Mouse (Mus musculus): ENCODE measurements around the gene Angel1.
A peak's percentile ranks its signal among the peaks of the same experiment; 100 is the strongest.

Angel1 gene

GRCm38 (mm10) chr12:86705843-86706242 lies 20.4 kb downstream of the Angel1 start:
- no peak for DNase-seq (ENCODE audit: inconsistent age in 2 of 2, low spot score in 1 of 2)

DNA sequence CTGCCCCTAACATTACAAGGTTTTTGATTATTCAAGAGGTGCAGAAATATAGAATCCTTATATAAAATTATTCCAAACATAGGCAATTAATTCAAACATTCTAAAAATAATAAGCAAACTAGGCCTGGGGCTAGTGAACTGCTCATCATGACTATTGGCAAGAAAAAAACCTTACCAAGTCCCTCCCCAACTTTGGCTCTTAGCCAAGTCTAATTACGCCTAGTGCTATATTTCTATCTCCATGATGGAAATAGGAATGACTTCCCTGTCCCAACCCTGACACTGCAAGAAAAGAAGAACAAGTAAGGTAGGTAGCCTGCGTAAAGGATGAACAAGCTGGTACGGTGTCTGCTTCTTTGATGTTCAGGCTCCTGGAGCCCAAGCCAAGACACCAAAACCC lies 23.6 kb downstream of the Angel1 start:
- no peak for DNase-seq (ENCODE audit: inconsistent age in 2 of 2, low spot score in 1 of 2)

DNA sequence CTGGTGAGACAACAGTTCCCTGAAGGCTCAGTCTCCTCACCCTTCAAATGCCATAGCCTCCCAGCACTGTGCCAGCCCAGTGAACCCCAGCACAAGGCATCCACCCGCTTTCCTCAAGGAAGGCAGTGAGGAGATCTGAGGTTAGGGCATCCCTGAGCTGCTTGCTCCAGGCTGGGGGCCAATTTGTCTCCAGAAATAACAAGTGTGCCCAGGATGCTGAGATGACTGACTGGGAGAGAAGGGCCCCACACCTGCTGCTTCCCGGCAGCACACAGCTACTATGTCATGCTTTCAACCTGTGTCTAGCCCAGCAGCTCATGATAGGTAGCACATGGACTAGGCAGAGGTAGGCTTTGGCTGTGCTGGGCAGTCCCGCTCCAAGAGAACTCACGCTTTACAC lies 24.8 kb downstream of the Angel1 start:
- DNase-seq (ENCODE audit: inconsistent age in 2 of 2, low spot score in 1 of 2): no peak

DNA sequence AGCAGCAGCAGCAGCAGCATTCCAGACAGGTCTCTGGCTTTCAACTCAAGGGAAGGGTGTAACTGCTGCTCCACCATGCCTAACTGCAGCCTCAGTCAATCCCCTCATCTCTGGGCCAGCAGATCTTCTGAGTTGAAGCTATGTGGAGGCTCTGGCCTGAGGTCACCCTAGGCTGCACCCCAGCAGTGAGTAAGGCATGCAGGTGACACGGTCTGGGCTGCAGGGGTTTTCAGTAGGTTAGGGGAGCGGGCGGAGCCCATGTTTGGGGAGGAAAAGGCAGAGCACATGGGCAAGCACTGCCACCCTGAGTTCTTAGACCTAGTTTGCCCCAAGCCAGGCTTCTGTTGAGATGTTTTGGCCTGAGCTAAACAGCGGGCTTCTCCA lies 25.3 kb downstream of the Angel1 start:
- no peak for DNase-seq (ENCODE audit: inconsistent age in 2 of 2, low spot score in 1 of 2)

DNA sequence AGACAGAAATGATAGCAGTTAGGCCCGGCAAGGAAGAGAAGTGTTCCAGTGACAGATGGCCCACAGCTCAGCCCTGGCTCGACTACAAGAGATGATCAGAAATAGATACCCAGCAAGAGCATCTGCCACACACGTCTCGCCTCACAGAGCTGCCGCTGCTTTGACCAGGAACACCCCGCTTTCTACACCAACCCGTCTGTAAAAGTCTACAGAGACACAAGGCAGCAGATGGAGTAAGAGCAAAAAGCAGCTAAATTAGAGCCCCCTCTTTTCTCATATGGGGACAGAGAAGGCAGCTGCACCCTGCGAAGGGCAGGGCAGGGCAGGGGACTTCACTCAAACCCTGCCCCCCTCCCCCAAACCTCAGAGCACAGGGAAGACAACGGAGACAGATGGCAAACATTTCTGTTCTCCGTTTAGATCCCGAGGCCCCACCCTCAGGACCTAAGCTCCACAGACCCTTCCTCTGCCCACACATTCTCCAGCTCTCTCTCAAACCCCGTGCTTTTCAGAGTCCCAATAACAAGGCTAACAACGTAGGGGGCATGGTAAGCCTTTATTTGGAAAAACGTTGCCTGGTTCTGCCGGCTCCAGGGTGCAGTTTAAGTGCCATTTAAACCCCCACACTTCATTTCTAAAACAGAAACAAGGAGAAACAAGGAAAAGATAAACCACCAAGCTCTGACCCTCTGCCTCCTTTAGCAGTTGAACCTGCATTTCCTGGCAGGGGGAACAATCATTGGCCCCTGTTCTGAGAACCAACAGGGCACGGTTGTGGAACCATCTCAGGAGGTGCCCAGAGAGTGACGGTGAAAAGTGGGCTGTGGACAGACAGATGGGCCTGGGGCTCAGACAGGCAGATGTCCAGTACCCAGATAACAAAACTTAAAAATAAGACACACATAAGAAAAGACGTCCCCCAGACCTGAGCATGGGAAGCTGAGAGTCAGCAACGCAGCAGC lies 26.0 kb downstream of the Angel1 start:
- no peak for DNase-seq (ENCODE audit: inconsistent age in 2 of 2, low spot score in 1 of 2)

DNA sequence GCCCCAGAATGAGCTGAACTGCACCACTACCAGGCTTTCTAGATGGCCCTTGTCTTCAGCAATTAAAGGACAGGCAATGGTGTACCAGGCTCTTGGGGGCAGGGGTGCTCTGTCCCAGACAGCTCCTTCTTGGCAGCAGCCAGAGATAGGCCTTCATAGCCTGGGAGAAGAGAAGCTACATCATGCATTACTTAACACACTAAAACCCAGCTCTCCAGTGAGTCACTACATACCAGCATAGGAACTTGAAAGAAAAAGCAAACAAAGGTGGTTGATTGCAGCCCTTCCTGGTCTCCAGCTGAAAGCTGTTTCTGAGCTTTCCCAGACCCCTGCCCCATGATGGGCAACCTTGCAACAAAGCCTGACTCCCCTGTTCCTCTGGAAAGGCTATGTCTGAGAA lies 27.7 kb downstream of the Angel1 start:
- no peak for DNase-seq (ENCODE audit: inconsistent age in 2 of 2, low spot score in 1 of 2)

DNA sequence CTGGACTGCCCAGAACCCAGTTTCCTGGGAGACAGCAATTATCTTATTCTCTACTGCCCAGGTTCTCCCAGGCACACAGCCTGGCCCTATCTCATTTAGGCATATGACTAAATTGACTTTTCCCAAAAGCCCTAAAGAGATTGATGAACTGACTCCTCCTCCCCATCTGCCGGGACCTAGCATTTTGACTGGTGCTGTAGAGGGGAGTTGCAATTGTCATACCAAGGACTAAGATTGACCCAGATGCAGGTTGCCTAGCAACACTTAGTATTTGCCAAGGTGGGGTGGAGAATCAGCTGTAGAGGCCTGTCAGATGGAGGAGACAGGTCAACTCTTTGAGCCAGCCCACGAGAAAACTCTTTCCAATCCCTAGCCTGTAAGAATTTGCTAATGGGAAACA lies 28.3 kb downstream of the Angel1 start:
- DNase-seq (ENCODE audit: inconsistent age in 2 of 2, low spot score in 1 of 2): no peak

DNA sequence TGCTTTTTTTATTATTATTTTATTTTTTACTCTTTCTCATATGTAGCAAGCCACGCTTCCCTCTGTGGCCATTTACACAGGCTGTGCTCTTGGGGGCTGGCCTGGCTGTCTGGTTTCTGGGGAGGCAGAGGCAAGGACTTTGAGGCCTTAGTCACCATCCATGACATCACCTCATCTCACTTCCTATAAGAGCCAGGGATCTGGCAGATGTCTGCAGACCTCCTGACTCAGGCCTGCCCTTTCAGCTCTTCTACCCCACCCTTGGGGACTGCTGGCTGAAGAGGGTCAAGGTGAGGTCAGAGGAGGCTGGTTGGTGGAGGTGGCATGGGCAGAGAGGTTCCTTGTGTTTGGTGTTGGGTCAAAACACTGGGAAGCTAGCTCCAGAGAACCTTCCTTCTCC lies 31.8 kb downstream of the Angel1 start:
- peak; percentile 67 to 69 for DNase-seq (ENCODE audit: inconsistent age in 2 of 2, low spot score in 1 of 2)

GRCm38 (mm10) chr12:86693389-86693788 lies 32.9 kb downstream of the Angel1 start:
- no peak for DNase-seq (ENCODE audit: inconsistent age in 2 of 2, low spot score in 1 of 2)

DNA sequence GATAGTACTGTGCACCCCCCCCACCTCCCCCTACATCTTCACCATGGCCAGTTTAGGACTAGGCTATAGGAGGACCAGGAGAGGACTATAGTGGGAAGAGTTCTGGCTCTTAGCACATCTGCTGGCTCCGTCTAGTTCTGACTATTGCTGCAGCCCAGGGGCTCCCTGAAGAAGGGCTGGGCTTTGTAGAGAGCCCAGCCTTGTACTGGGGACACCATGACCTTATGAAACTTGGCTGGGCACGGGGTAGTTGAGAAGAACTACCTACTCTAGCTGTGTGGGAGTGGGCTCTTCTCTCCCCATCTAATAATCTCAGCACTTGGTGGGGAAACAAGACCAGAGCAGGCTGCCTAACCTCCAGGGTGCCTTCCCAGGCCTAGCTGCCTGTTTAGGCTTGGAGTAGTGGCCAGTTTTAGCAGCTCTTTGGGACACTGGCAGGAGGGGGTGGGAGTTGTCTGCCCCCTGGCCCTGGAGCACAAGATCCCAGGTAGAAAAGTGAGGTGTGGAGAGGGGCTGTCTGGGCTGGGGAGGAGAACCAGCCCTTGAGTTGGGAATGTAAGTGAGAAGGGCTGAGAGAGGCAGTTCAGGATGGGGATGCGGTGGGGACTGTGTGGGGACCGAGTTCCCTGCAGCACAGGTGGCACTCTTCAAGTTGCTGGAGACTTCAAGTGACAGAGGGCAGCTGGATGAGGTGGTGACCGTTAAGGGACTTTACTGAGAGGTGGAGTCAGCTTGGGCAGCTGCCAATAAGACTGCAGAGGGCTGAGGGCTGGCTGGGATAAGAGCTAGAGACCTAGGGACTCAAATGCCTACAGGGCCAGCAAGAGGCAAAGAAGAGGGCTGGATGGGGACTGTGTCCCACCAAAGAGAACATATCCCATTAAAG lies 33.5 kb downstream of the Angel1 start:
- peak in 1 of 2 experiments; percentile 33 for DNase-seq (ENCODE audit: inconsistent age in 2 of 2, low spot score in 1 of 2)

DNA sequence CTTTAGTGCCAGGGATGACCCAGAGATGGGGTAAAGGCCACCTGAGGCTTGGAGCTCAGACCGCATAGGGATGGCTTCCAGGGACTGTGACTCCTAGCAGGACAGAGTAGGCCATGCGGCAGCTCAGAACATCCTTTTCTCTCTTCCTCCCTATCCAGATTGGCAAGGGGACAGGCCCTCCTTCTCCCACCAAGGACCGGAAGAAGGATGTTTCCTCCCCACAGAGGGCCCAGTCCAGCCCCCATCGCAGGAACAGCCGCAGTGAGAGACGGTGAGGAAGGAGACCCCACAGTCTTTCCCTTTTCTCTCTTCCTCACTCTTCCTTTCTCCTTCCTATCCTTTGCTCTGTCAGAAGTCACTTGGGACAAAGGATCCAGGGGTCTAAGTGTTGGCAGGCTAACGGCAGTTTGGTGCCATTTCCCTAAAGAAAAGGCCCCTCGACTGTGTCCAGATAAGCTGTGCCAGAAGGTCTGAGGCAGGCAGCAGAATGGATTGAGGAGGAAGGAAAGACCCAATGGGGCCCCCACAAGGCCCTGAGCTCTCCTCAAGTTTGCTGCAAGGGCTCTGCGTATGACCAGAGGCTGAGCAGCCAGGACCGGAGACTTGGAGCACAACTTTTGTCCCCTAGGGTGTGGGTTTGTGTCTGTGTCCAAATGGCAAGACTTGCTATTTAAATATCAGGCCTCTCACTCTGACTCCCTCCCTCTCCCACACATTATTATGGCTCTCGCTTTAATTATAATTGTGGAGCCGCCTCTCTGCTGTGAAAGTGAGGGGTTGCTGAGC lies 35.4 kb downstream of the Angel1 start:
- DNase-seq (ENCODE audit: inconsistent age in 2 of 2, low spot score in 1 of 2): no peak

GRCm38 (mm10) chr12:86688917-86689316 lies 37.3 kb downstream of the Angel1 start:
- no peak for DNase-seq (ENCODE audit: inconsistent age in 2 of 2, low spot score in 1 of 2)

GRCm38 (mm10) chr12:86687971-86688573 lies 38.2 kb downstream of the Angel1 start:
- DNase-seq (ENCODE audit: inconsistent age in 2 of 2, low spot score in 1 of 2): no peak

GRCm38 (mm10) chr12:86687445-86687955 lies 38.8 kb downstream of the Angel1 start:
- no peak for DNase-seq (ENCODE audit: inconsistent age in 2 of 2, low spot score in 1 of 2)

GRCm38 (mm10) chr12:86686551-86687330 lies 39.5 kb downstream of the Angel1 start:
- DNase-seq (ENCODE audit: inconsistent age in 2 of 2, low spot score in 1 of 2): no peak

GRCm38 (mm10) chr12:86685275-86685674 lies 41.0 kb downstream of the Angel1 start:
- no peak for DNase-seq (ENCODE audit: inconsistent age in 2 of 2, low spot score in 1 of 2)

DNA sequence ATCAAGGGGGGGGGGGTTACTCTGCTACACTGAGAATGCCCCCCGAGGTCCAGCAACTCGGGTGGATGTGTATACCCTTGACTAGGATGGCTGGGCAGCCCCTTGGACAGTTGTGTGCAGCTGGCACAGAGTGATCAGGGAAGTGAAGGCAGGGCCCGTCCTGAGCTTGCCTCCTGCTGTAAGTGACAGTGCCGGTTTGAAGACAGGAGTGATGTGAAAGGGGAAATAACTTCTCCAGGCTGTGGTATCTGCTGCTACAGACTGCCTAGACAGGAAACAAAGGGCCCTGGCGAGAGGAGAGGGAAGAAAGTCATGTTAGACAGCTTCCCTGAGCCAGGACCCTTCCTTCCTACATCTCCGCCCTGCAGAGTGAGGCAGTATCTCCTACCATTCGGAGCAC lies 42.6 kb downstream of the Angel1 start:
- DNase-seq (ENCODE audit: inconsistent age in 2 of 2, low spot score in 1 of 2): no peak

DNA sequence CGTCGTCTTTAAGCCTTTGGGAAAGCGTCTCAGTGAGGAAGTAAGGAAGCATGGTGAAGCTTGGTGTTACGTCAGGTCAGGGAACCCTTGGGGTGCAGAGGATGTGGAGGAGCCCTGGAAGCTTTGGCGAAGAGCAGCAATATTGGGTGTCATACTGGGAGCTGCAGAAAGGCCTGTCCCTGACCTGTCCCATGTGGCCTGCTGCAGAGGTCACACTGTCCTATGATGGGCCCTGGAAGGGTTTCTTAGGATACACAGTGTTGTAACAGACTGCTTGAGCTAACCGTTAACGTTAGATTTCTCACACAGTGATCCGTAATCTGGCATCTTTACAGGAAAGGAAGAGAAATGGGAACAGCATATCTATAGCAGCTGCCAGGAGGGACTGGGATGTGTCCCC lies 44.1 kb downstream of the Angel1 start:
- no peak for DNase-seq (ENCODE audit: inconsistent age in 2 of 2, low spot score in 1 of 2)

GRCm38 (mm10) chr12:86681626-86682025 lies 44.6 kb downstream of the Angel1 start:
- no peak for DNase-seq (ENCODE audit: inconsistent age in 2 of 2, low spot score in 1 of 2)

Measured in adrenal gland, adult (tissue).